Mouse (Mus musculus) neural tube, embryonic 14.5 days (tissue): ENCODE data around the gene Nipal3. TPM values are rescaled to one million over a fixed set of nuclear protein-coding genes. Genes with fewer than 3 reads are reported as not detected.

Experiments
- ATAC-seq: fragments of 200-750 bp; cut with Nextera tagmentation; 2 replicates; pipeline ENCODE4 v1.8.0; 2017; ENCODE audit warnings: low read depth, mild to moderate bottlenecking, moderate TSS enrichment, moderate library complexity
- H3K27ac ChIP-seq: fragments of 300-500 bp; sonication (generic); 2 replicates; pipeline ENCODE4 v1.5.1; 2014; ENCODE audit warnings: low read depth, mild to moderate bottlenecking, control low read depth, low read length, moderate library complexity, mixed read lengths
- H3K27me3 ChIP-seq: fragments of 300-500 bp; sonication (generic); 2 replicates; pipeline ENCODE4 v1.6.1; 2014; ENCODE audit warnings: low read length; ENCODE audit not compliant: control insufficient read depth, insufficient read depth
- H3K36me3 ChIP-seq: fragments of 300-500 bp; sonication (generic); 2 replicates; pipeline ENCODE4 v1.6.1; 2014; ENCODE audit warnings: low read length, mixed read lengths; ENCODE audit not compliant: control insufficient read depth, insufficient read depth
- H3K4me1 ChIP-seq: fragments of 300-500 bp; sonication (generic); 2 replicates; pipeline ENCODE4 v1.6.1; 2014; ENCODE audit warnings: low read length; ENCODE audit not compliant: control insufficient read depth, insufficient read depth
- H3K4me2 ChIP-seq: fragments of 300-500 bp; sonication (generic); 2 replicates; pipeline ENCODE4 v1.6.1; 2014; ENCODE audit warnings: mild to moderate bottlenecking, low read depth, low read length, control low read depth
- H3K4me3 ChIP-seq: fragments of 300-500 bp; sonication (generic); 2 replicates; pipeline ENCODE4 v1.5.1; 2014; ENCODE audit warnings: low read depth, low read length, control low read depth, mixed read lengths
- H3K9ac ChIP-seq: fragments of 300-500 bp; sonication (generic); replicated peaks from 2 replicates; pipeline ENCODE4 v1.6.1; 2014; ENCODE audit warnings: low read depth, mild to moderate bottlenecking, control low read depth, low read length, mixed read lengths
- H3K9me3 ChIP-seq: fragments of 300-500 bp; sonication (generic); 2 replicates; pipeline ENCODE4 v1.6.1; 2016; ENCODE audit warnings: low read length; ENCODE audit not compliant: control insufficient read depth
- WGBS: fragments of 180-500 bp; shearing (Covaris S2); extraction: QIAGEN DNeasy Blood & Tissue Kit; methylation state at CpG from one replicate; pipeline ENCODE4 v1.1.7; 2014; 5-methylcytosine and 5-hydroxymethylcytosine counted together
- microRNA counts: library from miRNA; unstranded; fragments of <30 nt; microRNA quantifications from one replicate; lab custom pipeline; 2016
- microRNA-seq: library from miRNA; unstranded; fragments of <30 nt; microRNA quantifications from one replicate; pipeline ENCODE4, GENCODE M21; 2016
- polyA plus RNA-seq: library from polyadenylated mRNA; unstranded; fragments of >200 nt; fragmentation: Nextera tagmentation; extraction: Ambion mirVana; gene quantifications from 2 replicates; pipeline ENCODE4 v1.2.1, GENCODE M21; 2014

Gene Nipal3
- polyA plus RNA-seq, 1 experiment from 2014 or later: 14.9 TPM

DNA sequence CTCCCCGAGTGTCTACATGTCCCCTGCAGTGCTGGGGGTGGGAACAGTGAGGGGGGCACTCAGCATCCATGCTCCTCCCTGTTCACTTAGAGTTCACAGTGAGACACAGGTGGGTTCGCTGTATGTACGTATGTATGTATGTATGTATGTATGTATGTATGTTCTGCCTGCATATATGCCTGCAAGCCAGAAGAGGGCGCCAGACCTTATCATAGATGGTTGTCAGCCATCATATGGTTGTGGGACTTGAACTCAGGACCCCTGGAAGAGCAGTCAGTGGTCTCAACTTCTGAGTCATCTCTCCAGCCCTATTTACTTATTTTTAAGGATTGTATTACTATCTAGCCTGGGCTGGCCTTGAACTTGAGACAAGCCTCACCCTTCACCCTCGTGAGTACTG is 98.5 kb downstream of the Nipal3 start:
- no peaks in the 10 kb centered on the region for H3K9me3 ChIP-seq
- H3K4me1 ChIP-seq: 0 out of 2 replicates have a peak, but pooled peaks cover 7% of the 10 kb centered on the region
- peaks cover 19% of the 10 kb centered on the region for H3K27me3 ChIP-seq
- 93% methylated on average over 5 of the region's 5 CpGs for WGBS
- H3K27ac ChIP-seq: no peak overlapping the region
- H3K4me3 ChIP-seq: no peak overlapping the region
- ATAC-seq: no peak
- H3K9ac ChIP-seq: no peak overlapping the region
- no peak overlapping the region for H3K4me2 ChIP-seq
- no peaks in the 10 kb centered on the region for H3K36me3 ChIP-seq

MicroRNAs within 50 kb of the gene (microRNA counts, 519-probe panel; counts per million panel counts)
- not detected for microRNA mmu-miR-700 (lab: Ali Mortazavi, UCI)

Small RNA genes within 50 kb of the gene (microRNA-seq; reads per million reads assigned to microRNA genes)
- gene Gm25317 (not detected), gene Mir700 (182 reads per million, percentile 54 among the genes with 10 or more reads in this experiment)

Other genes with a start within 250 kb of the Nipal3 start
- gene Clic4, start 222.2 kb downstream of the Nipal3 start, polyA plus RNA-seq: 27.5 and 48.5 TPM in 2 replicates
- gene Srrm1, start 141.7 kb downstream of the Nipal3 start, polyA plus RNA-seq: 157 and 183 TPM in 2 replicates
- 0.92 and 1.5 TPM in 2 replicates for gene Ncmap, start 96.8 kb downstream of the Nipal3 start, polyA plus RNA-seq
- gene Rcan3, start 61.2 kb downstream of the Nipal3 start, polyA plus RNA-seq: 38.0 and 56.9 TPM in 2 replicates
- 0.40 and 0.46 TPM in 2 replicates for gene Stpg1, start 248 bp downstream of the Nipal3 start, polyA plus RNA-seq
- 0.99 and 1.0 TPM in 2 replicates for gene Grhl3, start 78.6 kb upstream of the Nipal3 start, polyA plus RNA-seq
- gene Ifnlr1, start 191.2 kb upstream of the Nipal3 start, polyA plus RNA-seq: 0.32 and 0.46 TPM in 2 replicates
- not detected in 2 replicates for gene Il22ra1, start 233.1 kb upstream of the Nipal3 start, polyA plus RNA-seq